ENCODE assay signal across 8 mouse cellular contexts in the genomic region with DNA sequence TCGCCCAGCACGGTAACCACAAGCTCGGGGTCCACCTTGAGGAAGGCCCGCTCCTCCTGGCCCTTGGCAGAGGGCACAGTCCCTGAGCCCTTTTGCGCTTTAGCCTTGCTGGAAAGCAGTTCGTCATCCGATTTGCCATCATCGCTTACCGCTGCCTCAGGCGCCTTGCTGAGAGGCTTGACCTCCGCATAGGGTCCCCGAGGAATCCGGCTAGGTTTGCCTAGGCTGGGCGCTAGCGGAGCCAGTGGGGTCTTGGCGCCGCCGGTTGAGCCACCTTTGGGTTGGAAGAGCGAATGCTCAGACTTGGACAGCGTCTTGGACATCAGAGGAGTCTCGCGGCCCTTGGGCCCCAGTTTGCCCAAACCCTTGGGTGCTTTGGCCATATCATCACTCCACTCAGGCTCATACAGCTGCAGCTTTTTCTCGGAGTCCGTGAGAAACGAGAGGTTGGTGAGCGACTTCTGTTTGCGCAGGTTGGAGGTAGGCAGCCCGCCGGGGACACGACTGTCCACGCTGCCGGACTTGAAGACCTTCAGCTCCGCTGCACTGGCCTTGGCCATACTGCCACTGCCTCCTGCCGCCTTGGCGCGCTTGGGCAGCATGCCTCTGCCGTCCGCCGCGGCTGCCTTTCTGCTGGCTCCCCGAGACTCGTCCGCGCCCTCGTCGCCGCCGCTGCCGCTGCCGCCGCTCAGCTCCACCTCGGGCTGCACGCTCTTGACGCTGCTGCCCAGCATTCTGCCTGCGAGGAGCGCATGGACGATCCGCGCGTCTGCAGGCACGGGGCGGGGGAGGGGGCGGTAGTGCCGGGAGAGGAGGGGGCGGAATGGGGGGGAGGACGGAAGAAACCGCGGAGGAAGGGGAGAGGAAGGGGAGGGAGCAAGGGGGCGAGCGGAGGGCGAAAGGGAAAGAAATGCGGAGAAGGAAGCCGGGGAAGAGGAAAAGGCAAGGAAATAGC. TPM values are rescaled to one million over a fixed set of nuclear protein-coding genes. Genes with fewer than 3 reads are reported as not detected.
A peak's percentile ranks its signal among the peaks of the same experiment; 100 is the strongest.
DNase-seq lines count a peak whose midpoint lies in the region; ATAC-seq and TF ChIP-seq lines count a peak whose summit lies in the region.

No protein-coding gene starts in this region.

- TF ChIP-seq CTCF in testis, adult 2 months (IDR thresholded peaks at IDR 0.05; ENCODE audit: control insufficient read depth, insufficient read depth, insufficient replicate concordance, low read depth, low read length): no peak

- peak overlapping the region; percentile 70 for H3K27ac ChIP-seq in intestine, embryonic 16.5 days (ENCODE audit: low read length)
- peak overlapping the region; percentile 77 for H3K27ac ChIP-seq in limb, embryonic 13.5 days
- H3K27ac ChIP-seq in midbrain, embryonic 12.5 days (replicated peaks): peak overlapping the region; percentile 86
- H3K27ac ChIP-seq in testis, adult 2 months (ENCODE audit: control insufficient read depth, insufficient read depth, low read depth, low read length): no peak overlapping the region

- peaks cover 20% of the 10 kb centered on the region for H3K27me3 ChIP-seq in intestine, embryonic 16.5 days (replicated peaks; ENCODE audit: control insufficient read depth, insufficient read depth, low read length)
- H3K27me3 ChIP-seq in limb, embryonic 13.5 days: 0 out of 2 replicates have a peak, but pooled peaks cover 5% of the 10 kb centered on the region
- 0 out of 2 replicates have a peak, but pooled peaks cover 4% of the 10 kb centered on the region for H3K27me3 ChIP-seq in midbrain, embryonic 12.5 days
- no peaks in the 10 kb centered on the region for H3K27me3 ChIP-seq in testis, adult 2 months (ENCODE audit: control insufficient read depth, insufficient read depth, low read length)

- H3K4me1 ChIP-seq in intestine, embryonic 16.5 days (ENCODE audit: control insufficient read depth, insufficient read depth, low read length): peaks cover 19% of the 10 kb centered on the region
- H3K4me1 ChIP-seq in limb, embryonic 13.5 days: peaks cover 57% of the 10 kb centered on the region
- H3K4me1 ChIP-seq in midbrain, embryonic 12.5 days: peaks cover 67% of the 10 kb centered on the region
- H3K4me1 ChIP-seq in testis, adult 2 months (ENCODE audit: control insufficient read depth, insufficient read depth, low read length): peaks cover 4% of the 10 kb centered on the region

- no peaks in the 10 kb centered on the region for H3K9me3 ChIP-seq in intestine, embryonic 16.5 days (ENCODE audit: control insufficient read depth, low read length)
- H3K9me3 ChIP-seq in limb, embryonic 13.5 days: no peaks in the 10 kb centered on the region
- H3K9me3 ChIP-seq in midbrain, embryonic 12.5 days: no peaks in the 10 kb centered on the region

- ATAC-seq in CD4-positive, CD25-positive, alpha-beta regulatory T cell, adult 4 months: no peak
- ATAC-seq in intestine, embryonic 16.5 days: peak; percentile 57
- ATAC-seq in limb, embryonic 13.5 days (ENCODE audit: low FRiP score, low read depth): peak; percentile 31; the same call in 1 of the 2 replicates
- ATAC-seq in midbrain, embryonic 12.5 days (ENCODE audit: low FRiP score, low read depth): peak; percentile 70

- H3K4me2 ChIP-seq in intestine, embryonic 16.5 days (ENCODE audit: low read depth, low read length): peak overlapping the region; percentile 89
- peak overlapping the region; percentile 97 for H3K4me2 ChIP-seq in limb, embryonic 13.5 days (replicated peaks)
- H3K4me2 ChIP-seq in midbrain, embryonic 12.5 days (replicated peaks): peak overlapping the region; percentile 94

- no peaks in the 10 kb centered on the region for H3K36me3 ChIP-seq in intestine, embryonic 16.5 days (ENCODE audit: control insufficient read depth, insufficient read depth, low read length)
- H3K36me3 ChIP-seq in limb, embryonic 13.5 days: no peaks in the 10 kb centered on the region
- no peaks in the 10 kb centered on the region for H3K36me3 ChIP-seq in midbrain, embryonic 12.5 days
- no peaks in the 10 kb centered on the region for H3K36me3 ChIP-seq in testis, adult 2 months (ENCODE audit: control insufficient read depth, insufficient read depth, low read length)

- no peak for TF ChIP-seq POLR2A in testis, adult 2 months (IDR thresholded peaks at IDR 0.05; ENCODE audit: control insufficient read depth, low read depth, low read length)

- peak overlapping the region; percentile 56 for H3K9ac ChIP-seq in intestine, embryonic 16.5 days (ENCODE audit: low read depth, low read length)
- peak overlapping the region; percentile 73 for H3K9ac ChIP-seq in limb, embryonic 13.5 days
- peak overlapping the region; percentile 77 for H3K9ac ChIP-seq in midbrain, embryonic 12.5 days (replicated peaks)

- peak overlapping the region; percentile 59 for H3K4me3 ChIP-seq in intestine, embryonic 16.5 days (ENCODE audit: low read length)
- peak overlapping the region; percentile 60 for H3K4me3 ChIP-seq in limb, embryonic 13.5 days
- peak overlapping the region; percentile 69 for H3K4me3 ChIP-seq in midbrain, embryonic 12.5 days
- H3K4me3 ChIP-seq in testis, adult 2 months (ENCODE audit: control insufficient read depth, low read depth, low read length): peak overlapping the region; percentile 39

- WGBS in intestine, embryonic 16.5 days: 2% methylated on average over 73 of the region's 73 CpGs
- WGBS in limb, embryonic 13.5 days: under 1% methylated on average over 68 of the region's 73 CpGs
- WGBS in midbrain, embryonic 12.5 days: under 1% methylated on average over 71 of the region's 73 CpGs

- DNase-seq in CD4-positive, CD25-positive, alpha-beta regulatory T cell, adult 2 months (ENCODE audit: low read depth, low spot score): peak; percentile 50
- peak; percentile 72 for DNase-seq in brain, embryonic 18.5 days (ENCODE audit: low read depth, low spot score)
- DNase-seq in gastrocnemius, postnatal 10 days: peak; percentile 51

RNA-seq across cellular contexts. Expression of gene Nav1, which starts 22.2 kb away (rescaled TPM):
- under 1 TPM; 0.29 to 0.98 TPM for polyA plus RNA-seq in CD4-positive, CD25-positive, alpha-beta regulatory T cell, adult 4 months (2017; shearing (Covaris generic))
- total RNA-seq in gastrocnemius, postnatal 10 days (2021): 10 to 100 TPM; 17.2 to 29.5 TPM
- polyA plus RNA-seq in intestine, embryonic 16.5 days (2015; fragmentation: Nextera tagmentation; extraction: Ambion mirVana): 8.8 and 9.0 TPM in 2 replicates
- 12.8 and 15.0 TPM in 2 replicates for polyA plus RNA-seq in limb, embryonic 13.5 days (2015; fragmentation: Nextera tagmentation; extraction: Ambion mirVana)
- polyA plus RNA-seq in midbrain, embryonic 12.5 days (2016; fragmentation: Nextera tagmentation; extraction: Ambion mirVana): 25.1 and 25.6 TPM in 2 replicates
- polyA plus RNA-seq in testis, adult 2 months (2012; rRNA removed): 2.0 and 2.2 TPM in 2 replicates
